22 mouse cellular contexts compared by ENCODE assay signal in genomic region chr19:23125227-23126150, GRCm38 (mm10). TPM values are rescaled to one million over a fixed set of nuclear protein-coding genes. Genes with fewer than 3 reads are reported as not detected.
DNase-seq lines count a peak whose midpoint lies in the region; ATAC-seq and TF ChIP-seq lines count a peak whose summit lies in the region.
"Had no signal": no experiment of that assay in that cellular context is flagged by ENCODE, and none has a peak within 500 bp of the region (broad histone marks: within the 10 kb centered on the region; RNA-seq: fewer than 3 reads in every experiment).

No protein-coding gene starts in this region.

- H3K36me3 ChIP-seq in kidney, embryonic 14.5 days (ENCODE audit: control insufficient read depth, insufficient read depth, low read length) = no peaks in the 10 kb centered on the region
- no peaks in the 10 kb centered on the region for H3K36me3 ChIP-seq in heart, postnatal 0 days (replicated peaks; ENCODE audit: control insufficient read depth, insufficient read depth, low read length)
- no peaks in the 10 kb centered on the region for H3K36me3 ChIP-seq in forebrain, embryonic 11.5 days (ENCODE audit: control insufficient read depth, insufficient read depth, low read length)
- H3K36me3 ChIP-seq: G1E; hindbrain, embryonic 13.5 days; limb, embryonic 10.5 days; liver, embryonic 13.5 days; stomach, embryonic 15.5 days had no signal

- H3K27me3 ChIP-seq in kidney, embryonic 14.5 days (ENCODE audit: control insufficient read depth, insufficient read depth, low read length) = no peaks in the 10 kb centered on the region
- no peaks in the 10 kb centered on the region for H3K27me3 ChIP-seq in heart, postnatal 0 days (ENCODE audit: control insufficient read depth, insufficient read depth, low read length)
- H3K27me3 ChIP-seq in forebrain, embryonic 11.5 days (ENCODE audit: control insufficient read depth, insufficient read depth, low read length) = no peaks in the 10 kb centered on the region
- H3K27me3 ChIP-seq: hindbrain, embryonic 13.5 days; liver, embryonic 13.5 days; stomach, embryonic 15.5 days had no signal

- ATAC-seq in kidney, embryonic 14.5 days (ENCODE audit: low FRiP score, low TSS enrichment) = no peak
- ATAC-seq in common myeloid progenitor, adult 5-6 weeks (replicated peaks; ENCODE audit: low read depth, poor library complexity, severe bottlenecking) = peak; percentile 71
- 0 out of 2 replicates have a peak, but pooled peaks have one; percentile 17 for ATAC-seq in heart, postnatal 0 days (ENCODE audit: insufficient read depth, low read depth)
- peak; percentile 81 for ATAC-seq in megakaryocyte progenitor cell, adult 5-6 weeks (replicated peaks; ENCODE audit: poor library complexity)
- no peak for ATAC-seq in forebrain, embryonic 11.5 days (replicated peaks; ENCODE audit: low FRiP score)
- ATAC-seq: CD4-positive, CD25-positive, alpha-beta regulatory T cell, adult 4 months; forebrain, postnatal 0 days had no signal

- H3K4me2 ChIP-seq in kidney, embryonic 14.5 days (replicated peaks; ENCODE audit: low read depth, low read length) = no peak overlapping the region
- no peak overlapping the region for H3K4me2 ChIP-seq in heart, postnatal 0 days (ENCODE audit: low read depth, low read length)
- H3K4me2 ChIP-seq in forebrain, embryonic 11.5 days (ENCODE audit: low read depth, low read length, severe bottlenecking) = no peak overlapping the region
- H3K4me2 ChIP-seq: hindbrain, embryonic 13.5 days; liver, embryonic 13.5 days; stomach, embryonic 15.5 days had no signal

- no peak for TF ChIP-seq EP300 in heart, postnatal 0 days (IDR thresholded peaks at IDR 0.05; ENCODE audit: low read depth)

- H3K4me1 ChIP-seq in kidney, embryonic 14.5 days (ENCODE audit: control insufficient read depth, insufficient read depth, low read length) = no peaks in the 10 kb centered on the region
- no peaks in the 10 kb centered on the region for H3K4me1 ChIP-seq in heart, postnatal 0 days (ENCODE audit: control insufficient read depth, insufficient read depth)
- 0 out of 2 replicates have a peak, but pooled peaks cover 2% of the 10 kb centered on the region for H3K4me1 ChIP-seq in forebrain, embryonic 11.5 days (replicated peaks; ENCODE audit: control insufficient read depth, insufficient read depth, low read length)
- H3K4me1 ChIP-seq: hindbrain, embryonic 13.5 days; limb, embryonic 10.5 days; stomach, embryonic 15.5 days had no signal

- peak; percentile 26 for DNase-seq in kidney, adult 9 months
- no peak for DNase-seq in heart, postnatal 0 days (ENCODE audit: low spot score)
- DNase-seq in forebrain, embryonic 11.5 days (ENCODE audit: low spot score) = no peak
- DNase-seq in ovary, postnatal 10 days (ENCODE audit: low spot score) = no peak
- DNase-seq: cerebellum, adult 11 months; cerebellum, postnatal 25 days; forebrain, postnatal 0 days; kidney, postnatal 14 days; liver, embryonic 13.5 days; midbrain, embryonic 14.5 days; spleen, adult 18-20 months had no signal

- H3K9ac ChIP-seq in kidney, embryonic 14.5 days (ENCODE audit: low read depth, low read length) = no peak overlapping the region
- H3K9ac ChIP-seq in heart, postnatal 0 days (replicated peaks; ENCODE audit: low read depth, low read length) = no peak overlapping the region
- no peak overlapping the region for H3K9ac ChIP-seq in forebrain, embryonic 11.5 days (ENCODE audit: low read length)
- H3K9ac ChIP-seq: forebrain, postnatal 0 days; hindbrain, embryonic 13.5 days; liver, embryonic 13.5 days; stomach, embryonic 15.5 days had no signal

- WGBS in kidney, embryonic 14.5 days = 66% methylated on average over 9 of the region's 9 CpGs
- 57% methylated on average over 9 of the region's 9 CpGs for WGBS in heart, postnatal 0 days
- 81% methylated on average over 9 of the region's 9 CpGs for WGBS in forebrain, embryonic 11.5 days

- H3K27ac ChIP-seq in kidney, embryonic 14.5 days (ENCODE audit: low read depth, low read length) = no peak overlapping the region
- H3K27ac ChIP-seq in heart, postnatal 0 days (ENCODE audit: low read depth) = peak overlapping the region; percentile 53
- no peak overlapping the region for H3K27ac ChIP-seq in forebrain, embryonic 11.5 days (ENCODE audit: low read depth, low read length)
- H3K27ac ChIP-seq: hindbrain, embryonic 13.5 days; left cerebral cortex, adult 2 months; limb, embryonic 10.5 days; liver, embryonic 13.5 days; macrophage; stomach, embryonic 15.5 days had no signal

- no peaks in the 10 kb centered on the region for H3K9me3 ChIP-seq in kidney, embryonic 14.5 days (ENCODE audit: control insufficient read depth, low read length)
- H3K9me3 ChIP-seq in heart, postnatal 0 days (replicated peaks; ENCODE audit: control insufficient read depth, low read length) = no peaks in the 10 kb centered on the region
- H3K9me3 ChIP-seq in forebrain, embryonic 11.5 days (ENCODE audit: control insufficient read depth, low read length) = no peaks in the 10 kb centered on the region
- H3K9me3 ChIP-seq: G1E; hindbrain, embryonic 13.5 days; limb, embryonic 10.5 days; liver, embryonic 13.5 days; stomach, embryonic 15.5 days had no signal

- H3K4me3 ChIP-seq in kidney, embryonic 14.5 days (ENCODE audit: low read length) = no peak overlapping the region
- H3K4me3 ChIP-seq in heart, postnatal 0 days (ENCODE audit: low read depth, low read length) = no peak overlapping the region
- H3K4me3 ChIP-seq in forebrain, embryonic 11.5 days (ENCODE audit: low read depth, low read length) = no peak overlapping the region
- H3K4me3 ChIP-seq: erythroblast, embryonic 14.5 days; hindbrain, embryonic 13.5 days; left cerebral cortex, adult 2 months; limb, embryonic 10.5 days; liver, embryonic 13.5 days; stomach, embryonic 15.5 days had no signal

- no peak for TF ChIP-seq CTCF in heart, postnatal 0 days (IDR thresholded peaks at IDR 0.05; ENCODE audit: low read depth)

RNA-seq across cellular contexts. Expression of gene Klf9, which starts 15.5 kb away (rescaled TPM):
- 2.7 and 4.2 TPM in 2 replicates for polyA plus RNA-seq in kidney, embryonic 14.5 days (2014; fragmentation: Nextera tagmentation; extraction: Ambion mirVana)
- total RNA-seq in common myeloid progenitor, adult 5-6 weeks (2017) = 10.8 and 14.9 TPM in 2 replicates
- total RNA-seq in heart, postnatal 0 days (2014; rRNA removed; ENCODE audit: low replicate concordance) = 35.1 and 71.5 TPM in 2 replicates
- polyA plus RNA-seq in heart, postnatal 0 days (2015; fragmentation: Nextera tagmentation; extraction: Ambion mirVana) = 14.4 and 16.5 TPM in 2 replicates
- 19.0 and 20.1 TPM in 2 replicates for total RNA-seq in megakaryocyte progenitor cell, adult 5-6 weeks (2015)
- total RNA-seq in megakaryocyte progenitor cell, adult 5-6 weeks (2017) = 13.3 and 16.0 TPM in 2 replicates
- 0.86 and 0.91 TPM in 2 replicates for polyA plus RNA-seq in forebrain, embryonic 11.5 days (2014; fragmentation: Nextera tagmentation; extraction: Ambion mirVana)

Comparison
In these comparisons a context has a peak if more than half of its experiments do, and no peak if none do; other contexts are left out.
1. ATAC-seq: peak in common myeloid progenitor, adult 5-6 weeks (single experiment), heart, postnatal 0 days (single experiment) and megakaryocyte progenitor cell, adult 5-6 weeks (single experiment); none in kidney, embryonic 14.5 days (single experiment) and forebrain, embryonic 11.5 days (single experiment).